Comparison of ENCODE assay signal across 14 mouse cellular contexts in genomic region chr2:171743111-171743510, GRCm38 (mm10).
DNase-seq lines count a peak whose midpoint lies in the region; ATAC-seq and TF ChIP-seq lines count a peak whose summit lies in the region.
"Had no signal": no experiment of that assay in that cellular context is flagged by ENCODE, and none has a peak within 500 bp of the region (broad histone marks: within the 10 kb centered on the region; RNA-seq: fewer than 3 reads in every experiment).

No protein-coding gene starts in this region.

- peaks cover 10% of the 10 kb centered on the region; the same call in 1 of the 2 replicates for H3K4me1 ChIP-seq in heart, embryonic 13.5 days
- no peaks in the 10 kb centered on the region for H3K4me1 ChIP-seq in kidney, adult 2 months (ENCODE audit: control insufficient read depth, insufficient read depth, low read length)
- H3K4me1 ChIP-seq in intestine, embryonic 16.5 days (ENCODE audit: control insufficient read depth, insufficient read depth, low read length) = no peaks in the 10 kb centered on the region
- H3K4me1 ChIP-seq: liver, embryonic 13.5 days; midbrain, embryonic 15.5 days; neural tube, embryonic 13.5 days had no signal

- ATAC-seq in heart, embryonic 13.5 days (ENCODE audit: extremely low read depth, insufficient number of reproducible peaks, low FRiP score, low TSS enrichment) = no peak
- ATAC-seq in intestine, embryonic 16.5 days = peak; percentile 86
- ATAC-seq in megakaryocyte-erythroid progenitor cell, adult 5-6 weeks (replicated peaks; ENCODE audit: low FRiP score, low TSS enrichment, poor library complexity, severe bottlenecking) = no peak
- ATAC-seq: midbrain, embryonic 15.5 days had no signal

- H3K36me3 ChIP-seq in heart, embryonic 13.5 days = no peaks in the 10 kb centered on the region
- H3K36me3 ChIP-seq in kidney, adult 2 months (ENCODE audit: control insufficient read depth, insufficient read depth, low read length) = no peaks in the 10 kb centered on the region
- no peaks in the 10 kb centered on the region for H3K36me3 ChIP-seq in intestine, embryonic 16.5 days (ENCODE audit: control insufficient read depth, insufficient read depth, low read length)
- H3K36me3 ChIP-seq: liver, embryonic 13.5 days; midbrain, embryonic 15.5 days; neural tube, embryonic 13.5 days had no signal

- H3K27me3 ChIP-seq in heart, embryonic 13.5 days (replicated peaks) = no peaks in the 10 kb centered on the region
- no peaks in the 10 kb centered on the region for H3K27me3 ChIP-seq in kidney, adult 2 months (replicated peaks; ENCODE audit: control insufficient read depth, insufficient read depth, low read length)
- no peaks in the 10 kb centered on the region; the same call in 1 of the 2 replicates for H3K27me3 ChIP-seq in intestine, embryonic 16.5 days (replicated peaks; ENCODE audit: control insufficient read depth, insufficient read depth, low read length)
- H3K27me3 ChIP-seq: liver, embryonic 13.5 days; midbrain, embryonic 15.5 days; neural tube, embryonic 13.5 days had no signal

- no peak overlapping the region for H3K27ac ChIP-seq in heart, embryonic 13.5 days (replicated peaks)
- H3K27ac ChIP-seq in kidney, adult 2 months (ENCODE audit: insufficient read depth, low read depth, low read length) = no peak overlapping the region
- H3K27ac ChIP-seq in intestine, embryonic 16.5 days (ENCODE audit: low read length) = peak overlapping the region; percentile 52; the same call in 1 of the 2 replicates
- H3K27ac ChIP-seq: liver, embryonic 13.5 days; midbrain, embryonic 15.5 days; neural tube, embryonic 13.5 days had no signal

- WGBS in heart, embryonic 13.5 days = 7% methylated on average over 2 of the region's 2 CpGs
- WGBS in kidney, adult 2 months = 26% methylated on average over 2 of the region's 2 CpGs
- WGBS in intestine, embryonic 16.5 days = 9% methylated on average over 2 of the region's 2 CpGs

- no peak for TF ChIP-seq POLR2A in kidney, adult 2 months (IDR thresholded peaks at IDR 0.05; ENCODE audit: low read depth, low read length)

- TF ChIP-seq CTCF in kidney, adult 2 months (conservative IDR thresholded peaks at IDR 0.05; ENCODE audit: insufficient read depth, insufficient read length, low read depth, low read length) = no peak

- peaks cover 15% of the 10 kb centered on the region for H3K9me3 ChIP-seq in heart, embryonic 13.5 days
- no peaks in the 10 kb centered on the region for H3K9me3 ChIP-seq in intestine, embryonic 16.5 days (ENCODE audit: control insufficient read depth, low read length)
- H3K9me3 ChIP-seq: midbrain, embryonic 15.5 days; neural tube, embryonic 13.5 days had no signal

- no peak overlapping the region for H3K4me3 ChIP-seq in heart, embryonic 13.5 days
- no peak overlapping the region for H3K4me3 ChIP-seq in kidney, adult 2 months (ENCODE audit: insufficient read depth, low read depth, low read length)
- H3K4me3 ChIP-seq in intestine, embryonic 16.5 days (ENCODE audit: low read length) = no peak overlapping the region
- H3K4me3 ChIP-seq: liver, embryonic 13.5 days; midbrain, embryonic 15.5 days; neural tube, embryonic 13.5 days had no signal

- H3K4me2 ChIP-seq in heart, embryonic 13.5 days = peak overlapping the region; percentile 27; the same call in 1 of the 2 replicates
- no peak overlapping the region for H3K4me2 ChIP-seq in intestine, embryonic 16.5 days (ENCODE audit: low read depth, low read length)
- H3K4me2 ChIP-seq: liver, embryonic 13.5 days; midbrain, embryonic 15.5 days; neural tube, embryonic 13.5 days had no signal

- DNase-seq in heart, adult 8-10 months (ENCODE audit: low spot score) = no peak
- DNase-seq in kidney, postnatal 14 days = peak; percentile 8
- no peak for DNase-seq in kidney, adult 2 months
- DNase-seq in lung, postnatal 25 days (ENCODE audit: low spot score) = peak; percentile 54
- no peak for DNase-seq in adrenal gland, postnatal 10 days
- DNase-seq: cerebellum, adult 2 months; kidney, adult 9 months; liver, embryonic 13.5 days; thymus, postnatal 14 days had no signal

- no peak overlapping the region for H3K9ac ChIP-seq in heart, embryonic 13.5 days
- H3K9ac ChIP-seq in intestine, embryonic 16.5 days (ENCODE audit: low read depth, low read length) = no peak overlapping the region
- H3K9ac ChIP-seq: liver, embryonic 13.5 days; midbrain, embryonic 15.5 days; neural tube, embryonic 13.5 days had no signal

Comparison
In these comparisons a context has a peak if more than half of its experiments do, and no peak if none do; other contexts are left out.
1. DNase-seq: peak in kidney, postnatal 14 days (single experiment) and lung, postnatal 25 days (single experiment); none in heart, adult 8-10 months (single experiment), kidney, adult 2 months (single experiment) and adrenal gland, postnatal 10 days (single experiment).